Mouse (Mus musculus) CH12.LX (cell line): Measurements from ENCODE around the gene Pde6d. TPM values are rescaled to one million over a fixed set of nuclear protein-coding genes. Genes with fewer than 3 reads are reported as not detected.
A peak's percentile ranks its signal among the peaks of the same experiment; 100 is the strongest.

Experiments used
- DNase-seq: peaks from one replicate; pipeline ENCODE4 v3.0.0-alpha.2; 2013; ENCODE audit errors: extremely low read depth
- H3K27ac ChIP-seq: 2 replicates; pipeline ENCODE4 v1.5.1; 2012; ENCODE audit warnings: low read depth, mild to moderate bottlenecking, control low read depth, moderate library complexity; ENCODE audit not compliant: insufficient read depth
- H3K27me3 ChIP-seq: replicated peaks from 2 replicates; pipeline ENCODE3; 2012; ENCODE audit warnings: inconsistent platforms
- H3K36me3 ChIP-seq, 2 experiments: replicated peaks in 1 of 2; 2 replicates each; pipeline versions ENCODE3 to v1.6.1; 2012; ENCODE audit warnings: inconsistent platforms in 1 of 2, low read length in 1 of 2, mild to moderate bottlenecking in 1 of 2, mixed read lengths in 1 of 2, moderate library complexity in 1 of 2; ENCODE audit not compliant: control insufficient read depth in 1 of 2, insufficient read depth in 1 of 2
- H3K4me1 ChIP-seq, 2 experiments: 2 replicates each; pipeline ENCODE4 v1.6.1; 2012; ENCODE audit warnings: inconsistent platforms in 1 of 2, moderate library complexity in 1 of 2; ENCODE audit not compliant: insufficient read depth in 2 of 2, control insufficient read depth in 1 of 2
- H3K4me2 ChIP-seq: 2 replicates; pipeline ENCODE4 v1.6.1; 2012; ENCODE audit warnings: low read depth, mild to moderate bottlenecking, control low read depth; ENCODE audit not compliant: poor library complexity, insufficient read depth, severe bottlenecking
- H3K4me3 ChIP-seq, 3 experiments: fragments of 150-350 bp in 1 of 3; sonication (generic) in 1 of 3; replicated peaks in 1 of 3; 2 replicates each; pipeline versions ENCODE3 to v1.5.1; 2011 to 2012; ENCODE audit warnings: low read depth in 2 of 3, low read length in 2 of 3, mild to moderate bottlenecking in 2 of 3, moderate library complexity in 2 of 3, control low read depth in 1 of 3, improper control_type of control experiment in 1 of 3, inconsistent platforms in 1 of 3, mixed read lengths in 1 of 3; ENCODE audit not compliant: poor library complexity in 1 of 3
- H3K79me2 ChIP-seq: replicated peaks from 2 replicates; pipeline ENCODE4 v1.6.1; 2012; ENCODE audit warnings: mild to moderate bottlenecking, moderate library complexity; ENCODE audit not compliant: control insufficient read depth, poor library complexity, insufficient read depth, severe bottlenecking; ENCODE audit errors: extremely low read depth
- H3K9ac ChIP-seq: 2 replicates; pipeline ENCODE4 v1.6.1; 2012; ENCODE audit warnings: low read depth, mild to moderate bottlenecking, control low read depth, moderate library complexity; ENCODE audit not compliant: insufficient read depth
- H3K9me3 ChIP-seq: replicated peaks from 2 replicates; pipeline ENCODE3; 2012; ENCODE audit warnings: low read length, inconsistent platforms, mixed read lengths
- BHLHE40 ChIP-seq: IDR thresholded peaks from 2 replicates; pipeline ENCODE4 v1.6.1; 2011; ENCODE audit warnings: mild to moderate bottlenecking, low read depth, low read length, improper control_type of control experiment
- CTCF ChIP-seq, 2 experiments: IDR thresholded peaks in 1 of 2; conservative IDR thresholded peaks in 1 of 2; 2 replicates each; pipeline ENCODE4 v1.5.1; 2011 to 2012; ENCODE audit warnings: low read depth in 2 of 2, low read length in 2 of 2, improper control_type of control experiment in 1 of 2, inconsistent platforms in 1 of 2, mild to moderate bottlenecking in 1 of 2, moderate library complexity in 1 of 2
- ELF1 ChIP-seq: IDR thresholded peaks from 2 replicates; pipeline ENCODE4 v1.6.1; 2014; ENCODE audit warnings: low read depth, mild to moderate bottlenecking, inconsistent platforms, low read length, improper control_type of control experiment
- EP300 ChIP-seq: IDR thresholded peaks from 2 replicates; pipeline ENCODE4 v1.6.1; 2011; ENCODE audit warnings: low read length, improper control_type of control experiment
- ETS1 ChIP-seq: conservative IDR thresholded peaks from 2 replicates; pipeline ENCODE4 v1.6.1; 2012; ENCODE audit warnings: low read depth, mild to moderate bottlenecking, inconsistent platforms, low read length, improper control_type of control experiment, moderate library complexity
- HCFC1 ChIP-seq: IDR thresholded peaks from 2 replicates; pipeline ENCODE4 v1.6.1; 2012; ENCODE audit warnings: low read depth, mild to moderate bottlenecking, inconsistent platforms, low read length, improper control_type of control experiment
- MAX ChIP-seq: IDR thresholded peaks from 2 replicates; pipeline ENCODE4 v1.6.1; 2011; ENCODE audit warnings: low read length, improper control_type of control experiment
- MAZ ChIP-seq: IDR thresholded peaks from 2 replicates; pipeline ENCODE4 v1.6.1; 2012; ENCODE audit warnings: low read depth, mild to moderate bottlenecking, inconsistent platforms, low read length, improper control_type of control experiment, moderate library complexity
- MEF2A ChIP-seq: IDR thresholded peaks from 2 replicates; pipeline ENCODE4 v1.6.1; 2014; ENCODE audit warnings: low read depth, mild to moderate bottlenecking, inconsistent platforms, low read length, improper control_type of control experiment, borderline replicate concordance
- MYC ChIP-seq: IDR thresholded peaks from 2 replicates; pipeline ENCODE4 v1.6.1; 2011; ENCODE audit warnings: low read depth, mild to moderate bottlenecking, improper control_type of control experiment, low read length
- NELFE ChIP-seq: IDR thresholded peaks from 2 replicates; pipeline ENCODE4 v1.6.1; 2011; ENCODE audit warnings: low read depth, low read length, improper control_type of control experiment
- NRF1 ChIP-seq: IDR thresholded peaks from 2 replicates; pipeline ENCODE4 v1.6.1; 2014; ENCODE audit warnings: low read depth, mild to moderate bottlenecking, inconsistent platforms, low read length, improper control_type of control experiment, moderate library complexity
- POLR2A ChIP-seq: IDR thresholded peaks from 2 replicates; pipeline ENCODE4 v1.6.1; 2011; ENCODE audit warnings: low read depth, mild to moderate bottlenecking, improper control_type of control experiment, low read length
- RAD21 ChIP-seq: IDR thresholded peaks from 2 replicates; pipeline ENCODE4 v1.6.1; 2011; ENCODE audit warnings: low read depth, mild to moderate bottlenecking, low read length, improper control_type of control experiment, moderate library complexity
- SIN3A ChIP-seq: IDR thresholded peaks from 2 replicates; pipeline ENCODE4 v1.6.1; 2012; ENCODE audit warnings: low read length, improper control_type of control experiment, inconsistent platforms
- TBP ChIP-seq: conservative IDR thresholded peaks from 2 replicates; pipeline ENCODE4 v1.6.1; 2011; ENCODE audit warnings: low read depth, low read length, improper control_type of control experiment
- TCF12 ChIP-seq: IDR thresholded peaks from 2 replicates; pipeline ENCODE4 v1.6.1; 2014; ENCODE audit warnings: low read depth, mild to moderate bottlenecking, inconsistent platforms, low read length, improper control_type of control experiment
- USF1 ChIP-seq: IDR thresholded peaks from 2 replicates; pipeline ENCODE4 v1.6.1; 2014; ENCODE audit warnings: low read depth, mild to moderate bottlenecking, inconsistent platforms, low read length, improper control_type of control experiment
- ZKSCAN1 ChIP-seq: IDR thresholded peaks from 2 replicates; pipeline ENCODE4 v1.6.1; 2012; ENCODE audit warnings: low read depth, inconsistent platforms, low read length, improper control_type of control experiment, borderline replicate concordance
- ZMIZ1 ChIP-seq: IDR thresholded peaks from 2 replicates; pipeline ENCODE4 v1.6.1; 2012; ENCODE audit warnings: low read depth, mild to moderate bottlenecking, inconsistent platforms, low read length, improper control_type of control experiment
- dilution Hi-C: fragments of 300-500 bp; cut with MboI; formaldehyde crosslinking; loops from 2 replicates; pipeline ENCODE4 v1.14.3; 2020; ENCODE audit warnings: low sequenced_read_pairs; ENCODE audit not compliant: extremely low pct_unique_long_range_greater_than_20kb, extremely low pct_ligation_motif_present
- in situ Hi-C: fragments of 300-500 bp; cut with MboI; formaldehyde crosslinking; loops from 3 replicates; pipeline ENCODE4 v1.14.3; 2019; ENCODE audit warnings: low sequenced_read_pairs, low pct_ligation_motif_present, low pct_unique_long_range_greater_than_20kb, mixed read lengths
- polyA plus RNA-seq: library from polyadenylated mRNA; unstranded; fragments of >175 nt; gene quantifications from 2 replicates; pipeline ENCODE4 v1.2.1, GENCODE M21; 2012; ENCODE audit warnings: low read depth; ENCODE audit not compliant: insufficient read length
- total RNA-seq, 2 experiments: library from RNA; depleted of rRNA; stranded (reverse); fragments of 300-350 nt in 1 of 2; fragments of >200 nt in 1 of 2; gene quantifications; 2 replicates each; pipeline ENCODE4 v1.2.3; 2012 to 2014

The Pde6d gene
- total and polyA plus RNA-seq, 3 experiments = 7.1 to 23.2 (median 20.8) TPM

DNA sequence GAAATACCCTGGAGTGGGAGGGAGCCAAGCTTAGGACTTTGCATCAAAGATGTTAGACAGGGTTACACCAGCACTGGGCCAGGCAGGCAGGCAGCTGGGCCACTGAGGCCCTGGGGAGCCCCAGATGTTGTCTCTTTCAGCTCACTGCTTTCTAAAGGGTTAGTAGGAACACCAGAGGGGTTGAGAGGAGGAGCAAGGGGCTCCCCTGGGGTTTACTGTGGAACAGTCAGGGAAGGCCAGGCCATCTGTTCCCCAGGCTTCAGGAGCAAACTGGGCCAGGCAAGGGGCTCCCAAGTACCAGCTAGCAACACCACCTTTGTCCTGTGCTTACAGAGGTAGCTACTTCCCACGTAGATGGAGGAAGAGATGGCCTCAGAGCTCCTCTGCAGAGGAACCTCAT is 83.8 kb downstream of the Pde6d start (continued):
- TF ChIP-seq NRF1 (0 out of 2 replicates have a peak, but pooled peaks have one; percentile 31), SIN3A (no peak; the same call in 1 of the 2 replicates), MYC (0 out of 2 replicates have a peak, but pooled peaks have one; percentile 48), BHLHE40 (peak; percentile 45; the same call in 1 of the 2 replicates), ZMIZ1 (peak; percentile 53; the same call in 1 of the 2 replicates), NELFE (peak; percentile 23; the same call in 1 of the 2 replicates), MAX (peak; percentile 55), RAD21 (no peak), HCFC1 (peak; percentile 10; the same call in 1 of the 2 replicates), ELF1 (no peak), ZKSCAN1 (no peak)

DNA sequence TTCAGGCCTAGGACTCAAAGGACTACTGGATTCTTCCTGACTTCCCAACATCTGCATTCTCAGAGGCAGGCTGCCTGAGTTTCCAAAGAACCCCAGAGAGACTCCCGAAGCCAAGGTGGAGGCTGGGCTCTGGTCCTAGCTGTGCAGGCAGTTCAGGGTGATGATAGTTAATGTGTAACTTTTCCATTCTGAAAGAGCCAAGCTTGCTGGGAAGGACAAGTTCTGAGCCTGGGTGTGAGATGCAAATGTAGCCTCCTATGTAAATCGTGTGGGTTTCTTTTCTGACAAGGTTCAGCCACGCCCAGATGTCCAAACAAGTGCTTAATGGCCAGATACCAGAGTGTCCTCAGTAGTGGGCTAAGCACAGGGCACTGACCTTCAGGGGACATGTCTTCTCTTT is 84.4 kb downstream of the Pde6d start:
- no peak overlapping the region for H3K4me3 ChIP-seq
- peaks cover 25 to 76% of the 10 kb centered on the region in 2 experiments for H3K4me1 ChIP-seq
- H3K9ac ChIP-seq = peak overlapping the region; percentile 47
- peak; percentile 86 for DNase-seq
- H3K79me2 ChIP-seq = no peaks in the 10 kb centered on the region
- H3K4me2 ChIP-seq = peak overlapping the region; percentile 72
- H3K9me3 ChIP-seq = no peaks in the 10 kb centered on the region
- dilution Hi-C loops = no loop called here
- in situ Hi-C loops = no loop called here
- H3K27ac ChIP-seq = peak overlapping the region; percentile 94
- no peaks in the 10 kb centered on the region for H3K27me3 ChIP-seq
- no peaks in the 10 kb centered on the region for H3K36me3 ChIP-seq
- TF ChIP-seq POLR2A (peak; percentile 63), EP300 (no peak), MAZ (no peak), TBP (peak; percentile 92), TCF12 (peak; percentile 62; the same call in 1 of the 2 replicates), ELF1 (no peak), ETS1 (peak; percentile 54; the same call in 1 of the 2 replicates), USF1 (no peak), MEF2A (0 out of 2 replicates have a peak, but pooled peaks have one; percentile 9)

DNA sequence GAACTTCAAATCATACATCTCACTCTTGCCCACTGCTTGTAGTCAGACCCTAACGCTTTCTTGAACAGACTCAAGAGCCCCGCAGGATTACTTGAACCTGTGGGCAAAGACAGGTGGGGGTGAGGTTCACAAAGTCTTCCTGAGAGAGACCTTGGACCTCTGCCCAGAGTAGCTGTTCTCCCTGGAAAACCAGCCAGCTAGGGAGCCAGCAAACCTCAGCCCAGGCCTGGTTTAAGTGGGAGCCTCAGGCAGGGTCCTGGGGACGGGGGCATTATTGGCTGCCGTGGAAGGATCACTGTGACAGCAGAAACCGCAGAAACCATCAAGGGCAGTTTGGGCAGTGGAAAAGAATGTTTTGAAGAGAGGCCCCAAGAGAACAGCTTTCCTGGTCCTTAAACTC is 85.1 kb downstream of the Pde6d start:
- no peaks in the 10 kb centered on the region for H3K27me3 ChIP-seq
- in situ Hi-C loops = no loop called here
- peak overlapping the region; percentile 47 for H3K9ac ChIP-seq
- dilution Hi-C loops = no loop called here
- no peak overlapping the region for H3K4me3 ChIP-seq
- H3K4me1 ChIP-seq = peaks cover 28 to 78% of the 10 kb centered on the region in 2 experiments
- TF ChIP-seq ZMIZ1 (0 out of 2 replicates have a peak, but pooled peaks have one; percentile 43), NELFE (0 out of 2 replicates have a peak, but pooled peaks have one; percentile 11), CTCF (conservative IDR thresholded peaks at IDR 0.05 in 1 of 2, IDR thresholded peaks at IDR 0.05 in 1 of 2; ENCODE audit: low read depth in 2 of 2, low read length in 2 of 2) (no peak), EP300 (peak; percentile 18; the same call in 1 of the 2 replicates)
- no peaks in the 10 kb centered on the region for H3K79me2 ChIP-seq
- H3K36me3 ChIP-seq = no peaks in the 10 kb centered on the region
- H3K27ac ChIP-seq = peak overlapping the region; percentile 94
- DNase-seq = no peak
- H3K9me3 ChIP-seq = no peaks in the 10 kb centered on the region
- H3K4me2 ChIP-seq = peak overlapping the region; percentile 52
